Mouse (Mus musculus) E14TG2a.4 (cell line): ENCODE results near the gene Mad2l1bp.

ENCODE experiments used
- H3K27me3 ChIP-seq: 2 replicates; pipeline ENCODE4 v1.6.1; 2014; ENCODE audit warnings: low read length, control low read depth; ENCODE audit not compliant: insufficient read depth
- H3K36me3 ChIP-seq: 2 replicates; pipeline ENCODE4 v1.6.1; 2014; ENCODE audit warnings: low read length, control low read depth; ENCODE audit not compliant: insufficient read depth
- H3K4me1 ChIP-seq: replicated peaks from 2 replicates; pipeline ENCODE4 v1.6.1; 2014; ENCODE audit warnings: low read depth, low read length, control low read depth
- H3K4me3 ChIP-seq: replicated peaks from 2 replicates; pipeline ENCODE4 v1.5.1; 2014; ENCODE audit warnings: mild to moderate bottlenecking, low read length
- H3K9me3 ChIP-seq: 2 replicates; pipeline ENCODE4 v1.6.1; 2014; ENCODE audit warnings: low read length, control low read depth
- CTCF ChIP-seq: conservative IDR thresholded peaks from 2 replicates; pipeline ENCODE4 v1.5.1; 2014; ENCODE audit warnings: low read length
- NANOG ChIP-seq: IDR thresholded peaks from 2 replicates; pipeline ENCODE4 v1.6.1; 2014; ENCODE audit warnings: borderline replicate concordance, low read length, mixed read lengths
- POU5F1 ChIP-seq: IDR thresholded peaks from 2 replicates; pipeline ENCODE4 v1.6.1; 2014; ENCODE audit warnings: low read length, borderline replicate concordance

The Mad2l1bp gene

DNA sequence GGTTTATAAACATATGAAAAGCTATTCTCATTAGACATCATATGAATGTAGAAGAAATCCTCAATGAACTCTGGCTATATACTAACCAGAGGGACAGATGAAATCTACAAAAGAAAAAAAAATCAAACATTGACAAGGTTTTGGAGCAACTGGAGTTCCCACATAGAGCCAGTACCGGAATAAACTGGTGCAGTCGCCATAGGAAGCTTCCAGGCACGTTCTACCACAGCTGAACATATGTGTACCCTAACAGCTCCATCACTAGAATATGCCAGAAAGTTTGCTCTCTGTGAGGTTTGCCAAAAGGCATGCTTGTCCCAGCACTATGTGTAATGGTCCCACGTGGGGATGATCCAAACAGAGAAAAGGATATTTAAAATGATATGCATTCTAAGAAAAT is 45.1 kb downstream of the Mad2l1bp start:
- no peaks in the 10 kb centered on the region for H3K9me3 ChIP-seq
- peaks cover 8% of the 10 kb centered on the region for H3K36me3 ChIP-seq
- no peak overlapping the region for H3K4me3 ChIP-seq
- H3K4me1 ChIP-seq = peaks cover 27% of the 10 kb centered on the region
- TF ChIP-seq POU5F1 = no peak
- no peak for TF ChIP-seq CTCF
- TF ChIP-seq NANOG = no peak
- peaks cover 10% of the 10 kb centered on the region; the same call in 1 of the 2 replicates for H3K27me3 ChIP-seq

DNA sequence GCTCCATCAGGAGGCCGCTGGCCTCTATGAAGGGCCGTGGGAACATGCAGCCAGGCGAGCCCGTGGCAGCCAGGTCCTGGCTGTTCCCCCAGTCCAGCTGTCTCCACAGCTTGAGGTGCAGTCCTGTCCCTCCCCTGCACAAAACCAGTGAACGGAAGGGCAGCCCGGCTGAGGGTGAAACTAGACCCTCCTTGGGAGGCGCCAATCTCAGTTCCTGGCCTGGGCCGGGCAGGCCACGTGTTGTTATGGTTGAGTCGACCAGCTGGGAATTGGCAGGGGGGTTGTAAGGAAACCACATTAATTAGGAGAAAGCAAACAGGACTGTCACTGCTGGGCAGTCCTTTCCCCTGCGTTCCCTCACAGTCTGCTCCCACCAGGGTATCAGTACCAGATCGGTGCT is 48.9 kb downstream of the Mad2l1bp start:
- H3K27me3 ChIP-seq = peaks cover 13% of the 10 kb centered on the region
- H3K9me3 ChIP-seq = no peaks in the 10 kb centered on the region
- H3K4me3 ChIP-seq = peak overlapping the region; percentile 43; the same call in 1 of the 2 replicates
- H3K36me3 ChIP-seq = no peaks in the 10 kb centered on the region
- no peak for TF ChIP-seq NANOG
- no peak for TF ChIP-seq POU5F1
- no peak for TF ChIP-seq CTCF
- H3K4me1 ChIP-seq = peaks cover 10% of the 10 kb centered on the region

DNA sequence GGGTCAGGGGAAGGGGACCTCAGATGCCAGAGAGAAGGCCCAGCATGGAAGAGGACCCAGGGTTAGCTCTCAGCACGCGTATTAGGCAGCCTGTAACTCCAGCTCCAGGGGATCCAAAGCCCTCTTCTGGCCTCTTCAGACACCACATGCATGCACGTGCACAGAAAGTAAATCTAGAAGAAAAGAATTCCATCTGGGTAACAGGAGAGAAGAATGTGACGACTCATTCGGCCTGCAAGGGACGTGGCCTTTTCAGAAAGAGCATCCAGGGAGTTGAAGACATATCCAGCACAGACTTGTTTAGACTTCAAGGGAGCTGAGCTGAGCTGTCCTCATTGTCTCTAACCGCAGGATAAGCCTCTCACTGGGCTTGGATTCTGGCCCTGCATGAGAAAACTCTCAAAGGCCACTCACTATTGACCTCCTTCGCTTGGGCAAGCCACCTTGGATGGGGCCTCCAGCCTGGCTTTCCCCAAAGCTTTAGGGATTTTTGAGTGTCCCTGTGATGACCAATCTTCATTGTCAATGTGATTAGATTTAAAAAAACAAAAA is 50.7 kb downstream of the Mad2l1bp start:
- Histone ChIP-seq H3K4me1 (peaks cover 10% of the 10 kb centered on the region), H3K36me3 (no peaks in the 10 kb centered on the region), H3K4me3 (no peak overlapping the region), H3K9me3 (no peaks in the 10 kb centered on the region), H3K27me3 (peaks cover 19% of the 10 kb centered on the region)
- TF ChIP-seq CTCF = no peak
- TF ChIP-seq NANOG = no peak
- TF ChIP-seq POU5F1 = no peak

DNA sequence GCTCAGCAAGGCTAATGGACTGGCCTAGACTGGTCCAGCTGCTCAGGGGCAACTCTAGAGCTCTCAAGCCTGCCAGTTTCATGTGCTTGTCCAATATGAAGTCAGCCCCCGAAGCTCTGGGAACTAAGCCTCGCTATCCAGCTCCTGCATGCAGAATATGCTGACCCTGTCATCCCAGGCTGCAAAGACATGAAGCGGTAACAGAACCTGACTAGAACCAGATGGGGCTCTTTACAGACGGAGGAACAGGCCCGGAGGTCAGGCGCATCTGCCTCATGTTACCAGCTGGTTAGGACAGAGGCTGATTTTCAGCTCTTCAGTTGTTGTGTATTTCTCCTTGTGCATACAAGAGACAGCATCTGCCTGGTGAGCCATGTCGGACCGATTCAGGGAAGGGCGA is 51.4 kb downstream of the Mad2l1bp start:
- Histone ChIP-seq H3K27me3 (peaks cover 19% of the 10 kb centered on the region), H3K36me3 (no peaks in the 10 kb centered on the region), H3K9me3 (no peaks in the 10 kb centered on the region), H3K4me3 (no peak overlapping the region), H3K4me1 (peaks cover 10% of the 10 kb centered on the region)
- TF ChIP-seq POU5F1 = no peak
- no peak; the same call in 1 of the 2 replicates for TF ChIP-seq NANOG
- 0 out of 2 replicates have a peak, but pooled peaks have one; percentile 2 for TF ChIP-seq CTCF

DNA sequence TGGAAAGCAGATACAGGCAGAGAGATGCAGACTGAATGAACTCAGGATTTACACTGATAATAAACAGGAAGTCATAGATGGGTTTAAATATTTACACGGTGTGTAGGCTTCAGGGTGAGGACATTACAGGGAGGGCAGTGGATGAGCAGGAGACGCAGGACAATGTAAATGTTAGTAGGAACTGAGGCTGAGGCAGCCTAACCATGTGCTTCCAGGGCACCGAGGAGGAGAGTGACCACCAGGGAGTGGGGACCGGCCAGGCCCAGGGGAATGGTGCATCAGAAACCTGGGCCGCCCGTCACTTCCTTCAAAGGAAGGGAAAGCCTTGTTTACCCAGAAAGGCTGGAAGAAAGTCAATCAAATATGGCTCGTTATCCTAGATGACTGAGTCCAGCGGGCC is 54.8 kb downstream of the Mad2l1bp start:
- Histone ChIP-seq H3K36me3 (no peaks in the 10 kb centered on the region), H3K4me1 (no peaks in the 10 kb centered on the region), H3K4me3 (no peak overlapping the region), H3K9me3 (no peaks in the 10 kb centered on the region), H3K27me3 (peaks cover 18% of the 10 kb centered on the region)
- TF ChIP-seq POU5F1 (no peak), CTCF (no peak), NANOG (no peak)
